Mouse (Mus musculus) hindbrain, embryonic 12.5 days (tissue): ENCODE results near the gene Cisd3. TPM values are rescaled to one million over a fixed set of nuclear protein-coding genes. Genes with fewer than 3 reads are reported as not detected.
"Not testable (repeated sequence)": the region's sequence is repeated elsewhere in the genome, so short reads cannot be mapped to it uniquely, and the experiment has no call there.

Experiments
- ATAC-seq: fragments of 200-750 bp; cut with Nextera tagmentation; 2 replicates; pipeline ENCODE4 v1.8.0; 2017; ENCODE audit warnings: moderate TSS enrichment; ENCODE audit not compliant: low FRiP score
- H3K27ac ChIP-seq: fragments of 300-500 bp; sonication (generic); 2 replicates; pipeline ENCODE4 v1.5.1; 2016; ENCODE audit warnings: mild to moderate bottlenecking
- H3K27me3 ChIP-seq: fragments of 300-500 bp; sonication (generic); 2 replicates; pipeline ENCODE4 v1.6.1; 2016; ENCODE audit warnings: mild to moderate bottlenecking
- H3K36me3 ChIP-seq: fragments of 300-500 bp; sonication (generic); 2 replicates; pipeline ENCODE4 v1.6.1; 2016; ENCODE audit warnings: mild to moderate bottlenecking
- H3K4me1 ChIP-seq: fragments of 300-500 bp; sonication (generic); 2 replicates; pipeline ENCODE4 v1.6.1; 2016
- H3K4me2 ChIP-seq: fragments of 300-500 bp; sonication (generic); replicated peaks from 2 replicates; pipeline ENCODE4 v1.6.1; 2016; ENCODE audit warnings: mild to moderate bottlenecking
- H3K4me3 ChIP-seq: fragments of 300-500 bp; sonication (generic); 2 replicates; pipeline ENCODE4 v1.5.1; 2016; ENCODE audit warnings: mild to moderate bottlenecking
- H3K9ac ChIP-seq: fragments of 300-500 bp; sonication (generic); 2 replicates; pipeline ENCODE4 v1.6.1; 2016; ENCODE audit warnings: mild to moderate bottlenecking, moderate library complexity
- H3K9me3 ChIP-seq: fragments of 300-500 bp; sonication (generic); replicated peaks from 2 replicates; pipeline ENCODE4 v1.6.1; 2016; ENCODE audit warnings: mild to moderate bottlenecking
- WGBS: fragments of 180-500 bp; shearing (Covaris S2); methylation state at CpG from one replicate; pipeline ENCODE4 v1.1.7; 2016; 5-methylcytosine and 5-hydroxymethylcytosine counted together
- microRNA-seq: library from miRNA; unstranded; fragments of <30 nt; microRNA quantifications from one replicate; pipeline ENCODE4, GENCODE M21; 2017
- polyA plus RNA-seq: library from polyadenylated mRNA; unstranded; fragments of >200 nt; fragmentation: Nextera tagmentation; extraction: Ambion mirVana; gene quantifications from 2 replicates; pipeline ENCODE4 v1.2.1, GENCODE M21; 2016

The Cisd3 gene
- polyA plus RNA-seq, 1 experiment from 2014 or later, result 17.1 TPM

- WGBS, result 93% methylated on average over 7 of the region's 7 CpGs
- Histone ChIP-seq H3K4me1 (no peaks in the 10 kb centered on the region), H3K27ac (no peak overlapping the region), H3K4me2 (no peak overlapping the region), H3K4me3 (no peak overlapping the region), H3K9me3 (peaks cover 6% of the 10 kb centered on the region), H3K9ac (no peak overlapping the region), H3K36me3 (peaks cover 99% of the 10 kb centered on the region), H3K27me3 (no peaks in the 10 kb centered on the region)
- no peak for ATAC-seq
Observed at GRCm38 (mm10) chr11:97723709-97724108, 38.1 kb downstream of the Cisd3 start.

- ATAC-seq, result no peak
- Histone ChIP-seq H3K27ac (no peak overlapping the region), H3K27me3 (no peaks in the 10 kb centered on the region), H3K9me3 (no peaks in the 10 kb centered on the region), H3K36me3 (peaks cover 87% of the 10 kb centered on the region), H3K4me3 (no peak overlapping the region), H3K4me2 (no peak overlapping the region), H3K4me1 (no peaks in the 10 kb centered on the region; the same call in 1 of the 2 replicates), H3K9ac (no peak overlapping the region)
- 79% methylated on average over 7 of the region's 7 CpGs for WGBS
Observed at GRCm38 (mm10) chr11:97728311-97728710, 42.7 kb downstream of the Cisd3 start.

GRCm38 (mm10) chr11:97728730-97729129, 43.1 kb downstream of the Cisd3 start:
- peaks cover 3% of the 10 kb centered on the region; the same call in 1 of the 2 replicates for H3K4me1 ChIP-seq
- no peaks in the 10 kb centered on the region for H3K9me3 ChIP-seq
- no peak for ATAC-seq
- 85% methylated on average over 7 of the region's 7 CpGs for WGBS
- no peak overlapping the region for H3K4me3 ChIP-seq
- H3K27me3 ChIP-seq, result no peaks in the 10 kb centered on the region
- no peak overlapping the region for H3K4me2 ChIP-seq
- no peak overlapping the region for H3K9ac ChIP-seq
- no peak overlapping the region for H3K27ac ChIP-seq
- peaks cover 83% of the 10 kb centered on the region for H3K36me3 ChIP-seq

GRCm38 (mm10) chr11:97733689-97734088, 48.1 kb downstream of the Cisd3 start:
- H3K4me3 ChIP-seq, result no peak overlapping the region
- H3K36me3 ChIP-seq, result peaks cover 33% of the 10 kb centered on the region
- no peak for ATAC-seq
- no peak overlapping the region for H3K4me2 ChIP-seq
- no peak overlapping the region for H3K27ac ChIP-seq
- H3K4me1 ChIP-seq, result peaks cover 9% of the 10 kb centered on the region
- 43% methylated on average over 10 of the region's 10 CpGs for WGBS
- no peaks in the 10 kb centered on the region for H3K27me3 ChIP-seq
- no peaks in the 10 kb centered on the region for H3K9me3 ChIP-seq
- H3K9ac ChIP-seq, result no peak overlapping the region

GRCm38 (mm10) chr11:97734810-97735209, 49.2 kb downstream of the Cisd3 start:
- H3K27ac ChIP-seq, H3K27me3 ChIP-seq, H3K9me3 ChIP-seq, H3K4me1 ChIP-seq, ATAC-seq, H3K4me2 ChIP-seq, H3K4me3 ChIP-seq, H3K9ac ChIP-seq: not testable (repeated sequence)
- WGBS, result 86% methylated on average over 5 of the region's 5 CpGs
- H3K36me3 ChIP-seq, result peaks cover 23% of the 10 kb centered on the region

GRCm38 (mm10) chr11:97736645-97737044, 51.0 kb downstream of the Cisd3 start:
- Histone ChIP-seq H3K27me3 (no peaks in the 10 kb centered on the region), H3K36me3 (0 out of 2 replicates have a peak, but pooled peaks cover 9% of the 10 kb centered on the region), H3K4me2 (no peak overlapping the region), H3K4me1 (peaks cover 16% of the 10 kb centered on the region), H3K9ac (no peak overlapping the region), H3K27ac (no peak overlapping the region), H3K4me3 (no peak overlapping the region), H3K9me3 (no peaks in the 10 kb centered on the region)
- no peak for ATAC-seq
- 91% methylated on average over 5 of the region's 5 CpGs for WGBS

- Histone ChIP-seq H3K9me3 (no peaks in the 10 kb centered on the region), H3K4me1 (peaks cover 22% of the 10 kb centered on the region), H3K27ac (no peak overlapping the region), H3K4me3 (no peak overlapping the region), H3K27me3 (no peaks in the 10 kb centered on the region), H3K9ac (no peak overlapping the region; the same call in 1 of the 2 replicates), H3K4me2 (no peak overlapping the region), H3K36me3 (0 out of 2 replicates have a peak, but pooled peaks cover 2% of the 10 kb centered on the region)
- WGBS, result 84% methylated on average over 4 of the region's 4 CpGs
- ATAC-seq, result no peak
Observed at GRCm38 (mm10) chr11:97737600-97737999, 52.0 kb downstream of the Cisd3 start.

Small RNAs within 50 kb of the gene (microRNA-seq; reads per million reads assigned to microRNA genes)
- not detected for gene Gm24158
- gene Mir6927, result not detected

Other genes starting within 250 kb of the Cisd3 start
- gene 4933428G20Rik, start 185.5 kb upstream of the Cisd3 start, polyA plus RNA-seq, result 0.85 and 0.94 TPM in 2 replicates
- gene Srcin1, start 109.6 kb upstream of the Cisd3 start, polyA plus RNA-seq, result 6.3 and 6.7 TPM in 2 replicates
- gene Epop, start 56.1 kb upstream of the Cisd3 start, polyA plus RNA-seq, result 11.2 and 11.7 TPM in 2 replicates
- 2.9 and 3.5 TPM in 2 replicates for gene Mllt6, start 22.4 kb upstream of the Cisd3 start, polyA plus RNA-seq
- gene Pcgf2, start 14.7 kb downstream of the Cisd3 start, polyA plus RNA-seq, result 23.3 and 24.7 TPM in 2 replicates
- gene Psmb3, start 17.6 kb downstream of the Cisd3 start, polyA plus RNA-seq, result 375 and 438 TPM in 2 replicates
- gene Pip4k2b, start 58.9 kb downstream of the Cisd3 start, polyA plus RNA-seq, result 2.6 and 3.4 TPM in 2 replicates
- gene Cwc25, start 80.7 kb downstream of the Cisd3 start, polyA plus RNA-seq, result 22.0 and 25.4 TPM in 2 replicates
- 0.68 and 0.98 TPM in 2 replicates for gene 1700001P01Rik, start 90.1 kb downstream of the Cisd3 start, polyA plus RNA-seq
- gene Rpl23, start 96.6 kb downstream of the Cisd3 start, polyA plus RNA-seq, result 347 and 376 TPM in 2 replicates
- 111 and 120 TPM in 2 replicates for gene Lasp1, start 113.2 kb downstream of the Cisd3 start, polyA plus RNA-seq
- 14.1 and 14.8 TPM in 2 replicates for gene B230217C12Rik, start 155.0 kb downstream of the Cisd3 start, polyA plus RNA-seq
- gene Fbxo47, start 198.3 kb downstream of the Cisd3 start, polyA plus RNA-seq, result 0.65 and 0.82 TPM in 2 replicates